Mouse (Mus musculus) hindbrain, embryonic 10.5 days (tissue): ENCODE measurements at regions not wholly inside any gene's neighbourhood (a gene's known extent, or its start where the extent isn't known, plus 50 kb on each side); places are given as distances from the start of the nearest gene placed in this dataset.

Experiments
- DNase-seq: peaks from one replicate; pipeline ENCODE4 v3.0.0-alpha.2; 2017; ENCODE audit warnings: low spot score
- H3K27ac ChIP-seq: fragments of 300-500 bp; sonication (generic); 2 replicates; pipeline ENCODE4 v1.5.1; 2016; ENCODE audit warnings: mild to moderate bottlenecking, moderate library complexity
- H3K27me3 ChIP-seq: fragments of 300-500 bp; sonication (generic); 2 replicates; pipeline ENCODE4 v1.6.1; 2016; ENCODE audit warnings: mild to moderate bottlenecking; ENCODE audit not compliant: poor library complexity, insufficient read depth, severe bottlenecking
- H3K36me3 ChIP-seq: fragments of 300-500 bp; sonication (generic); 2 replicates; pipeline ENCODE4 v1.6.1; 2016; ENCODE audit warnings: mild to moderate bottlenecking, moderate library complexity
- H3K4me1 ChIP-seq: fragments of 300-500 bp; sonication (generic); replicated peaks from 2 replicates; pipeline ENCODE4 v1.6.1; 2016; ENCODE audit warnings: mild to moderate bottlenecking
- H3K4me3 ChIP-seq: fragments of 300-500 bp; sonication (generic); 2 replicates; pipeline ENCODE4 v1.5.1; 2016; ENCODE audit warnings: mild to moderate bottlenecking, moderate library complexity
- H3K9me3 ChIP-seq: fragments of 300-500 bp; sonication (generic); 2 replicates; pipeline ENCODE4 v1.6.1; 2016; ENCODE audit warnings: mild to moderate bottlenecking, moderate library complexity
- WGBS: fragments of 180-500 bp; shearing (Covaris S2); methylation state at CpG from one replicate; pipeline ENCODE4 v1.1.7; 2016; 5-methylcytosine and 5-hydroxymethylcytosine counted together

- DNase-seq = peak; percentile 72
- Histone ChIP-seq H3K36me3 (no peaks in the 10 kb centered on the region), H3K4me3 (peak overlapping the region; percentile 48), H3K9me3 (peaks cover 14% of the 10 kb centered on the region), H3K27ac (peak overlapping the region; percentile 94), H3K4me1 (peaks cover 39% of the 10 kb centered on the region), H3K27me3 (0 out of 2 replicates have a peak, but pooled peaks cover 7% of the 10 kb centered on the region)
- WGBS = 6% methylated on average over 22 of the region's 22 CpGs
These were observed 110.8 kb downstream of the Map3k7 start for GRCm38 (mm10) chr4:32074399-32075296.

DNA sequence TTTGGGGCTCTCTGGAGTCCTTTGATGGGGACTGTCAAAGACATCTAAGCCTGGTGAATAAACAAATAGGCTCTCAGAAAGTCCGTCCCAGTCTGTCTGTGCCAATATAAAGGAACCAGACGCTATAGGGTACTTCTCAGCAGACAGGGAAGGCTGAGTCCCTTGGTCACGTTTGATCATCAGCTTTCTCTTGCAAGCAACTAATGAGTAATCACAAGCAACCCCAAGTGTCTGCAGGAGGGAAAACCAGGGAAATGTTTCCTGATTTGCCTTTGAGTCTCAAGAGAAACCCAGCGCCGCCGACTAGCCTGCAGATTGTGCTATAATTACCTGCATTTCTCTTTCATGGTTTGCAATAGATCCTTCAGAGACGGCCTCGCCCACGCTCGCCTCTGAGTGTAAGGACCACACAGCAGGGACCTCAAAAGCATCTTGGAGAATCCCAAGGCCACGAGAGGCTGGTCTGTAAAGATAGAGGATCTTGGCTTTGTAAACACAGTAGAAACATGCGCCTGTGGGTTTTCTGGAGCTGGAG lies 112.6 kb downstream of the Map3k7 start:
- no peaks in the 10 kb centered on the region for H3K9me3 ChIP-seq
- H3K27me3 ChIP-seq = 0 out of 2 replicates have a peak, but pooled peaks cover 7% of the 10 kb centered on the region
- H3K4me1 ChIP-seq = peaks cover 39% of the 10 kb centered on the region
- H3K27ac ChIP-seq = peak overlapping the region; percentile 94
- no peak overlapping the region for H3K4me3 ChIP-seq
- H3K36me3 ChIP-seq = no peaks in the 10 kb centered on the region
- 74% methylated on average over 12 of the region's 12 CpGs for WGBS
- DNase-seq = no peak

DNA sequence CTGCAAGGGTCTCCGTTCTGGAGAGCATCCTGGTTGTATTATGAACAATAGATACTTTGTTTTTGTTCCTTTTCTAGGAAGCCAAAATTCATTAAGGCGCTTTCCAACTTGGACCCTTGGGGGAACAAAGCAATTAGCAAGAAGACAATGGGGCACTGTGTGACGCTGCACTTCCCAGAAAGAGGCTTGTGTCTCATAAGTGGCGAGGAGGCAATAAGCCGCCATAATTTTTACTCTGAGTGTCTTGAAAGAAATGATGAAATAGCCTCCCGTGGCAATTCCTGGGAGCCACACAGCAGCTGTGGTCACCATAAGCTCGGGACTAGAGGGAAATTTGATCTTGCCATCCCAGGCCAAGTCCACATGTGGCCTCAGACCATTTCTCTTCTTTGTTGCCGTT lies 119.6 kb downstream of the Map3k7 start:
- no peak overlapping the region for H3K4me3 ChIP-seq
- no peaks in the 10 kb centered on the region for H3K36me3 ChIP-seq
- peak overlapping the region; percentile 64 for H3K27ac ChIP-seq
- peaks cover 12% of the 10 kb centered on the region for H3K4me1 ChIP-seq
- no peak for DNase-seq
- 47% methylated on average over 8 of the region's 8 CpGs for WGBS
- no peaks in the 10 kb centered on the region for H3K9me3 ChIP-seq
- no peaks in the 10 kb centered on the region for H3K27me3 ChIP-seq

GRCm38 (mm10) chr4:32084250-32084869 lies 120.5 kb downstream of the Map3k7 start:
- Histone ChIP-seq H3K36me3 (no peaks in the 10 kb centered on the region), H3K4me3 (no peak overlapping the region), H3K27ac (peak overlapping the region; percentile 64), H3K4me1 (peaks cover 12% of the 10 kb centered on the region), H3K27me3 (no peaks in the 10 kb centered on the region), H3K9me3 (no peaks in the 10 kb centered on the region)
- WGBS = 89% methylated on average over 10 of the region's 10 CpGs
- DNase-seq = no peak

GRCm38 (mm10) chr4:32085040-32085439 lies 121.1 kb downstream of the Map3k7 start:
- DNase-seq = no peak
- H3K27me3 ChIP-seq = no peaks in the 10 kb centered on the region
- H3K4me3 ChIP-seq = no peak overlapping the region
- no peaks in the 10 kb centered on the region for H3K9me3 ChIP-seq
- no peaks in the 10 kb centered on the region for H3K36me3 ChIP-seq
- peaks cover 12% of the 10 kb centered on the region for H3K4me1 ChIP-seq
- H3K27ac ChIP-seq = no peak overlapping the region
- 94% methylated on average over 2 of the region's 2 CpGs for WGBS

- Histone ChIP-seq H3K36me3 (no peaks in the 10 kb centered on the region), H3K27ac (no peak overlapping the region), H3K9me3 (no peaks in the 10 kb centered on the region), H3K27me3 (no peaks in the 10 kb centered on the region), H3K4me3 (no peak overlapping the region), H3K4me1 (no peaks in the 10 kb centered on the region)
- WGBS = 85% methylated on average over 10 of the region's 10 CpGs
- DNase-seq = no peak
These were observed 127.2 kb downstream of the Map3k7 start for GRCm38 (mm10) chr4:32091086-32091485.

DNA sequence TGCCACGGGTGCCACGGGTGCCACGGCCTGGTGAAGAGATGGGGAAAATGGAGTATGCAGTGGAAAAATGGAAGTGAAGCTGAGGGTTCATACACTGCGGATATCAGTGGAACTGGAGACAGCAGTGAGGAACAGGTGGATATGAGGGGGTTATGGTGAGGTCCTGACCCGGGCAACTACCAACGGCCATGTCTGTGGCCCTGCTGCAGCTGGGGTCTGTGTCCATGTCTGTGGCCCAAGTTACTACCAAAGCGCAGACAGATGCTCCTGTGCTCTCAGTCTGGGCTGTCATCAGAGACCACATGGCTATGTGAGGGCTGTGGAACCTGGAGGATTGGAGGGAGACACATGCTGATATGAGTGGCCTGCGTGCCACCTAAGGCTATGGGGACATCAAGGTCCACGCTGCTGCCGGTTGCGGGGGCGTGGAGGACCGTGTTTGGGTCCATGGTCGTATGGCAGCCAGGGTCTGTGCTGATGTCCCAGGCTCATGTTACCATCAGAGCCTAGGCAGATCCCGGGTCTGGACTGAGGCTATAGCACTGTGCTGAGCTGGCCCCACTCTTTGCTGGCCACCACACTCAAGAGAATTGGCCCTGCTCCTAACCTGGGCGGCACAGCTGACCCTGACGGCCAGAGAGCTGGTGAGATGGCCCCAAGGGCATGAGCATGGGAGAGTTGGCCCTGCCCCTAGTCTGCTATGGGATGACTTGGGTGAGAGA lies 128.6 kb downstream of the Map3k7 start:
- DNase-seq = no peak
- no peak overlapping the region for H3K27ac ChIP-seq
- WGBS = 92% methylated on average over 17 of the region's 17 CpGs
- no peaks in the 10 kb centered on the region for H3K9me3 ChIP-seq
- H3K4me3 ChIP-seq = no peak overlapping the region
- no peaks in the 10 kb centered on the region for H3K4me1 ChIP-seq
- H3K36me3 ChIP-seq = no peaks in the 10 kb centered on the region
- no peaks in the 10 kb centered on the region for H3K27me3 ChIP-seq

DNA sequence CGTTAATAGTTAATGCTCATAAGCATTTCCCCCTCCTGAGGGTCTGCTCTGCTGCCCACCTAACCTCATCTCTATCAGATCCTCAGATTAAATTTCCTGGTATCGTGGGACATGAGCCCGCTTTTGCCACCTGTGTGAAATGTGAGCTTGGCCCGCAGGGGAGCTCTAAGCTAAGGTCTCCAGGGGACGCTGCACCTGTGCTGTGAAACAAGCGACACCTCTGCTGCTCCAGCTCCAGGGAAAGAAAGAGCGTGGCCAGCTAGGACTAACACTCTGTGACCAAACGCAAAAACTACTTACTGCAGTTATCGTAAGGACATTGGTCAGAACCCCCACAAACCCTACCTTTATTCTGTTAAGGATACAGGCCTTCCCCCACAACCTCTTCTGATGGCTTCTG lies 134.3 kb downstream of the Map3k7 start:
- WGBS = 61% methylated on average over 9 of the region's 9 CpGs
- Histone ChIP-seq H3K36me3 (no peaks in the 10 kb centered on the region), H3K9me3 (no peaks in the 10 kb centered on the region), H3K4me3 (no peak overlapping the region), H3K27me3 (no peaks in the 10 kb centered on the region), H3K4me1 (no peaks in the 10 kb centered on the region), H3K27ac (no peak overlapping the region)
- DNase-seq = no peak

DNA sequence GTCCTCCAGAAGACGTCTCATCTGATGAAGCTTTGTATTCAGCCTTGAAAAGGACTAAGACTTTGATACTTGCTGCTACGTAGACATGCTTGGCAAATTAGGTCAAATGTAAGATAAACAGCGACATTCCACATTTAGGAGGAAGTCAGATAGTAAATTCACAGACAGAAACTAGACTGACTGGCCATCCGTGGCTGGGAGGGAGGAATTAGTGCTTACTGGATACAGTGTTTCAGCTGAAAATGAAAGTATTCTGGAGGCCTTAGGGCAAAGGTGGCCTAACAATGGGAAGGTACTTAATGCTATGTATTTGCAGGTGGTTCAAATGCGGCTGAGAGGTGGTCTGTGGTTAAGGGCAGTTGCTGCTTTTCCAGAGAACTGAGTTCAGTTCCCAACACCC lies 137.1 kb downstream of the Map3k7 start:
- H3K4me3 ChIP-seq = no peak overlapping the region
- no peaks in the 10 kb centered on the region for H3K27me3 ChIP-seq
- DNase-seq = no peak
- H3K27ac ChIP-seq = no peak overlapping the region
- H3K4me1 ChIP-seq = no peaks in the 10 kb centered on the region
- H3K9me3 ChIP-seq = no peaks in the 10 kb centered on the region
- H3K36me3 ChIP-seq = no peaks in the 10 kb centered on the region
- WGBS = 71% methylated on average over 5 of the region's 5 CpGs

DNA sequence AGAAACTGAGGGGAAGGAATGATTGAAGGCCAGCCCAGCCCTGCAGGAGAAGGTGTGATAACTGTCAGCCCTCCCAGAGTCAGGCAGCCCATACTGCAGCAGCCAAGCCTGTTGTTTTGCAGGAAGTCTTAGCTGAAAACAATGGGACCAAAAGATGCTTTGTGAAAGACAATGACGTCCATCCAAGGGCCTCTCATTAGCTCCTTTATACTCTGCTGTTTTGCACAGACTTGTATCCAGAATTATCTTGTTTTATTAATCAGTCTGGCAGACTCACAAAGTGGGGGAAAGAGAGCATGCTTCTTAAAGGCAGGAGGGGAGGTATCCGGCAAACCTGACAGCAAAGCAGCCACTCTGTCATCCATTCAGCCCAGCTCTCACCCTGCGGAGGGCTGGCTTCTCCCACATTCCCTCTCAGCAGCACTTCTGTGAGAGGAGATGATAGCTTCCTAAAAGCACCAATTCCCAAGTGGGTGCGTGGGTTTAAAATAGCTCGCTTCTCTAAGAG lies 131.9 kb upstream of the Bach2 start:
- H3K36me3 ChIP-seq = no peaks in the 10 kb centered on the region
- no peak overlapping the region for H3K4me3 ChIP-seq
- no peak for DNase-seq
- no peaks in the 10 kb centered on the region for H3K9me3 ChIP-seq
- H3K27me3 ChIP-seq = no peaks in the 10 kb centered on the region
- WGBS = 15% methylated on average over 5 of the region's 5 CpGs
- peak overlapping the region; percentile 43; the same call in 1 of the 2 replicates for H3K27ac ChIP-seq
- peaks cover 11% of the 10 kb centered on the region for H3K4me1 ChIP-seq

GRCm38 (mm10) chr4:32122320-32122719 lies 116.3 kb upstream of the Bach2 start:
- Histone ChIP-seq H3K27ac (no peak overlapping the region), H3K36me3 (no peaks in the 10 kb centered on the region), H3K9me3 (no peaks in the 10 kb centered on the region), H3K4me1 (no peaks in the 10 kb centered on the region), H3K27me3 (no peaks in the 10 kb centered on the region), H3K4me3 (no peak overlapping the region)
- DNase-seq = no peak
- WGBS = 90% methylated on average over 6 of the region's 6 CpGs

DNA sequence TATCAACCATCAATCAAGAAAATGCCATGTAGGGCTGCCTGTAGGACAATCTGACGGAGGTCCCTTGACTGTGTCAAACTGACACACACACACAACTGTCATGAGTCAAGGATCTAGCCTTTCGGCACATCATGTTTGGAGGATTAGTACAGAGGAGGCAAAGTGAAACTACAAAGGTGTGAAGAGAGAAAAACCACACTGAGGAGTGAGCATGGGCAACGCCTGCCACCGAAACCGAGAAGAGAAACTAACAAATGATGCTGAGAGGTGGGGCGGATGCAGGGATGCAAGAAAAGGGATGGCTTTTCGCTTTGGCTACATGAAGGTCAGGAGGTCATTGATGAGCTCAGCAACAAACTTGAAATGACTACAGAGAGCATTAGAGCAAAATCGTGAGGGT lies 111.8 kb upstream of the Bach2 start:
- Histone ChIP-seq H3K27ac (no peak overlapping the region), H3K4me3 (no peak overlapping the region), H3K27me3 (no peaks in the 10 kb centered on the region), H3K9me3 (no peaks in the 10 kb centered on the region), H3K4me1 (peaks cover 6% of the 10 kb centered on the region; the same call in 1 of the 2 replicates), H3K36me3 (no peaks in the 10 kb centered on the region)
- no peak for DNase-seq
- WGBS = 87% methylated on average over 8 of the region's 8 CpGs
